Mouse (Mus musculus): ENCODE measurements around the gene Cant1. TPM values are rescaled to one million over a fixed set of nuclear protein-coding genes. Genes with fewer than 3 reads are reported as not detected.

The Cant1 gene
- total and polyA plus RNA-seq, 3 experiments, result 26.0 to 145 (median 34.4) TPM

DNA sequence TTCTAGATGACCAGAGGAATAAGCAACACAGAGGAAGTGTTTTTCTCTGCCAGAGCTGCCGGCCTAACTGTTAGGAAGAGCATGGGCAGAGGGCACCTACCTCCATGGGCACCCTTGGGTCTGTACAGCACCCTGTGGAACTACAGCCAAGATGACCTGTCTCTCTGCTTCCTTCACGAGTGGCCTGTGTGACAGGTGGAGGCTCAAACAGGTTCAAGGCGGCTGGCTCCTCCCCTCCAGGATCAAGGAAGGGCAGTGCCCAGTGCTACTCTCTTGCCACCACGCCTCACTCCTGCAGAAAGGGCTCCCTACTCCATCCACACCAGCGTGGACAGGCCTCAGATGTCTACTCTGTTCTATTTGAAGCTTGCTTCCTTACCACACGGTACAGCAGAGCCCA lies 3.3 kb downstream of the Cant1 start:
- Histone ChIP-seq H3K27me3 (ENCODE audit: control insufficient read depth in 1 of 2, insufficient read depth in 2 of 2, low read length in 2 of 2) (no peaks in the 10 kb centered on the region), H3K36me3 (ENCODE audit: control insufficient read depth in 1 of 2, insufficient read depth in 2 of 2, low read length in 2 of 2) (peaks cover 2 to 10% of the 10 kb centered on the region in 2 experiments; a peak in 3 of 4 replicates), H3K9me3 (replicated peaks; ENCODE audit: insufficient read depth, low read length) (no peaks in the 10 kb centered on the region), H3K9ac (ENCODE audit: control insufficient read depth, low read depth, low read length, poor library complexity, severe bottlenecking) (no peak overlapping the region), H3K79me2 (ENCODE audit: control insufficient read depth, insufficient read depth, low read length, poor library complexity) (peaks cover 14% of the 10 kb centered on the region), H3K4me1 (ENCODE audit: control insufficient read depth in 1 of 2, insufficient read depth in 2 of 2, low read length in 2 of 2) (peaks cover 0 to 14% of the 10 kb centered on the region in 2 experiments; a peak in 2 of 4 replicates), H3K4me3 (ENCODE audit: control insufficient read depth in 1 of 2, insufficient read depth in 1 of 2, low read depth in 2 of 2, low read length in 2 of 2) (no peak overlapping the region), H3K27ac (ENCODE audit: control insufficient read depth, low read depth, low read length) (no peak overlapping the region)
- no peak for DNase-seq (ENCODE audit: low read depth, low spot score)
- no peak for TF ChIP-seq MAFK (IDR thresholded peaks at IDR 0.05; ENCODE audit: borderline replicate concordance, low read depth, low read length)
- TF ChIP-seq TBP (IDR thresholded peaks at IDR 0.05; ENCODE audit: low read depth, low read length), result no peak
- TF ChIP-seq CHD1 (IDR thresholded peaks at IDR 0.05; ENCODE audit: low read depth, low read length), result no peak
- TF ChIP-seq KAT2A (conservative IDR thresholded peaks at IDR 0.05; ENCODE audit: low read depth, low read length), result no peak
- no peak for TF ChIP-seq POLR2A (IDR thresholded peaks at IDR 0.05; ENCODE audit: control insufficient read depth in 1 of 2, insufficient read depth in 1 of 2, low read depth in 1 of 2, low read length in 2 of 2, poor library complexity in 1 of 2)
- TF ChIP-seq SMC3 (IDR thresholded peaks at IDR 0.05; ENCODE audit: low read depth, low read length), result no peak
- TF ChIP-seq ZKSCAN1 (IDR thresholded peaks at IDR 0.05; ENCODE audit: low read depth, low read length), result no peak
- TF ChIP-seq GABPA (IDR thresholded peaks at IDR 0.05; ENCODE audit: low read depth, low read length), result no peak
- no peak for TF ChIP-seq GATA1 (IDR thresholded peaks at IDR 0.05; ENCODE audit: low read depth, low read length)
- no peak for TF ChIP-seq ZMIZ1 (IDR thresholded peaks at IDR 0.05; ENCODE audit: low read depth, low read length)
- no peak for TF ChIP-seq UBTF (IDR thresholded peaks at IDR 0.05; ENCODE audit: borderline replicate concordance, insufficient read depth, low read depth, low read length)
- TF ChIP-seq MAZ (IDR thresholded peaks at IDR 0.05; ENCODE audit: low read depth, low read length), result no peak
- TF ChIP-seq HCFC1 (IDR thresholded peaks at IDR 0.05; ENCODE audit: low read depth, low read length), result no peak

DNA sequence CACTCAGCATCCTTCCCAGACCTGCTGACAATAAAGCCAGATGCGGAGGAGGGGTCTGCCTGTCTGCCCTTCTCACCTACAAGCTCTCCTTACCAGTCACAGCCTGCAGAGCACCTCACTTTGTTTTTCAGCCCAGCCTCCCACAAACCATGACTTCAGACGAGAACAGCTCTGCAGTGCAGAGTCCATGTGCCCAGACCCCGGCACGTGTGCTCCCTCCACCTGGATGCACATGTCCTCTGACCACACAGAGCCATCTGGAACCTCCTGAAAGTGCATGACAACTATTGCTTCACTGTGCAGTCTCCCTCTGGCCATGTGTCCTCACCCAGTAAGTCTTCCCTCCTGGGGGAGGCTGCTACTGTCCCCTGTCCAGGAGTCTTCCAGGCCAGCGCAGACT lies 4.6 kb downstream of the Cant1 start:
- H3K4me1 ChIP-seq (ENCODE audit: control insufficient read depth in 1 of 2, insufficient read depth in 2 of 2, low read length in 2 of 2), result peaks cover 0 to 8% of the 10 kb centered on the region in 2 experiments; a peak in 2 of 4 replicates
- TF ChIP-seq MEF2A (IDR thresholded peaks at IDR 0.05; ENCODE audit: extremely low read depth, insufficient replicate concordance, low read depth, low read length, poor library complexity, severe bottlenecking) (no peak), USF1 (IDR thresholded peaks at IDR 0.05; ENCODE audit: low read depth, low read length) (no peak), POLR2A (IDR thresholded peaks at IDR 0.05; ENCODE audit: control insufficient read depth in 1 of 2, insufficient read depth in 1 of 2, low read depth in 1 of 2, low read length in 2 of 2, poor library complexity in 1 of 2) (no peak)
- peaks cover 2 to 5% of the 10 kb centered on the region in 2 experiments; a peak in 3 of 4 replicates for H3K36me3 ChIP-seq (ENCODE audit: control insufficient read depth in 1 of 2, insufficient read depth in 2 of 2, low read length in 2 of 2)

More for the DNA sequence above, 4.6 kb downstream of the Cant1 start:
- no peak overlapping the region for H3K4me3 ChIP-seq (ENCODE audit: control insufficient read depth in 1 of 2, insufficient read depth in 1 of 2, low read depth in 2 of 2, low read length in 2 of 2)
- no peak overlapping the region for H3K27ac ChIP-seq (ENCODE audit: control insufficient read depth, low read depth, low read length)
- H3K9me3 ChIP-seq (replicated peaks; ENCODE audit: insufficient read depth, low read length), result no peaks in the 10 kb centered on the region
- H3K79me2 ChIP-seq (ENCODE audit: control insufficient read depth, insufficient read depth, low read length, poor library complexity), result peaks cover 14% of the 10 kb centered on the region
- no peak for DNase-seq (ENCODE audit: low read depth, low spot score)
- no peaks in the 10 kb centered on the region for H3K27me3 ChIP-seq (ENCODE audit: control insufficient read depth in 1 of 2, insufficient read depth in 2 of 2, low read length in 2 of 2)
- H3K9ac ChIP-seq (ENCODE audit: control insufficient read depth, low read depth, low read length, poor library complexity, severe bottlenecking), result no peak overlapping the region

All from MEL (cell line).